Mouse (Mus musculus) midbrain, embryonic 16.5 days (tissue): ENCODE results near the gene Ralgds. TPM values are rescaled to one million over a fixed set of nuclear protein-coding genes. Genes with fewer than 3 reads are reported as not detected.

ENCODE experiments used
- ATAC-seq: fragments of 200-750 bp; cut with Nextera tagmentation; 2 replicates; pipeline ENCODE4 v1.8.0; 2017; ENCODE audit warnings: moderate TSS enrichment
- H3K27ac ChIP-seq: fragments of 300-500 bp; sonication (generic); 2 replicates; pipeline ENCODE4 v1.5.1; 2014; ENCODE audit warnings: mild to moderate bottlenecking, low read length, mixed read lengths
- H3K27me3 ChIP-seq: fragments of 300-500 bp; sonication (generic); 2 replicates; pipeline ENCODE4 v1.6.1; 2014; ENCODE audit warnings: low read depth, low read length, mixed read lengths; ENCODE audit not compliant: control insufficient read depth, insufficient read depth
- H3K36me3 ChIP-seq: fragments of 300-500 bp; sonication (generic); 2 replicates; pipeline ENCODE4 v1.6.1; 2014; ENCODE audit warnings: mild to moderate bottlenecking, low read length, moderate library complexity, mixed read lengths; ENCODE audit not compliant: control insufficient read depth, insufficient read depth
- H3K4me1 ChIP-seq: fragments of 300-500 bp; sonication (generic); 2 replicates; pipeline ENCODE4 v1.6.1; 2014; ENCODE audit warnings: mild to moderate bottlenecking, low read length, mixed read lengths; ENCODE audit not compliant: control insufficient read depth, insufficient read depth
- H3K4me2 ChIP-seq: fragments of 300-500 bp; sonication (generic); 2 replicates; pipeline ENCODE4 v1.6.1; 2014; ENCODE audit warnings: mild to moderate bottlenecking, low read length, mixed read lengths
- H3K4me3 ChIP-seq: fragments of 300-500 bp; sonication (generic); 2 replicates; pipeline ENCODE4 v1.5.1; 2014; ENCODE audit warnings: low read depth, mild to moderate bottlenecking, low read length, moderate library complexity, mixed read lengths
- H3K9ac ChIP-seq: fragments of 300-500 bp; sonication (generic); 2 replicates; pipeline ENCODE4 v1.6.1; 2014; ENCODE audit warnings: low read depth, low read length, mixed read lengths
- H3K9me3 ChIP-seq: fragments of 300-500 bp; sonication (generic); replicated peaks from 2 replicates; pipeline ENCODE4 v1.6.1; 2014; ENCODE audit warnings: mild to moderate bottlenecking, low read length, mixed read lengths; ENCODE audit not compliant: control insufficient read depth, poor library complexity, severe bottlenecking
- WGBS: fragments of 180-500 bp; shearing (Covaris S2); extraction: QIAGEN DNeasy Blood & Tissue Kit; methylation state at CpG from one replicate; pipeline ENCODE4 v1.1.7; 2014; 5-methylcytosine and 5-hydroxymethylcytosine counted together
- polyA plus RNA-seq: library from polyadenylated mRNA; unstranded; fragments of >200 nt; fragmentation: Nextera tagmentation; extraction: Ambion mirVana; gene quantifications from 2 replicates; pipeline ENCODE4 v1.2.1, GENCODE M21; 2015

The Ralgds gene
- polyA plus RNA-seq, 1 experiment from 2014 or later: 78.4 TPM

- peak overlapping the region; percentile 33 for H3K27ac ChIP-seq
- H3K36me3 ChIP-seq: no peaks in the 10 kb centered on the region
- WGBS: 46% methylated on average over 5 of the region's 5 CpGs
- no peak overlapping the region for H3K4me3 ChIP-seq
- H3K4me2 ChIP-seq: peak overlapping the region; percentile 34; the same call in 1 of the 2 replicates
- H3K9ac ChIP-seq: no peak overlapping the region
- ATAC-seq: no peak
- H3K4me1 ChIP-seq: peaks cover 60% of the 10 kb centered on the region
- H3K9me3 ChIP-seq: no peaks in the 10 kb centered on the region
- H3K27me3 ChIP-seq: no peaks in the 10 kb centered on the region
Observed at GRCm38 (mm10) chr2:28517206-28517909, 4.4 kb downstream of the Ralgds start.

- Histone ChIP-seq H3K4me3 (no peak overlapping the region), H3K27me3 (no peaks in the 10 kb centered on the region), H3K27ac (peak overlapping the region; percentile 33), H3K9ac (peak overlapping the region; percentile 27; the same call in 1 of the 2 replicates), H3K4me2 (peak overlapping the region; percentile 34; the same call in 1 of the 2 replicates), H3K36me3 (no peaks in the 10 kb centered on the region), H3K4me1 (peaks cover 60% of the 10 kb centered on the region), H3K9me3 (no peaks in the 10 kb centered on the region)
- ATAC-seq: peak; percentile 47
- 21% methylated on average over 2 of the region's 2 CpGs for WGBS
Observed at GRCm38 (mm10) chr2:28518231-28518630, 5.3 kb downstream of the Ralgds start.

- Histone ChIP-seq H3K27ac (no peak overlapping the region), H3K4me3 (no peak overlapping the region), H3K4me1 (peaks cover 64% of the 10 kb centered on the region), H3K9me3 (no peaks in the 10 kb centered on the region), H3K36me3 (no peaks in the 10 kb centered on the region), H3K4me2 (no peak overlapping the region), H3K27me3 (no peaks in the 10 kb centered on the region), H3K9ac (peak overlapping the region; percentile 2; the same call in 1 of the 2 replicates)
- ATAC-seq: no peak
- WGBS: 67% methylated on average over 5 of the region's 5 CpGs
Observed at GRCm38 (mm10) chr2:28520581-28520980, 7.7 kb downstream of the Ralgds start.

GRCm38 (mm10) chr2:28521571-28522151, 8.7 kb downstream of the Ralgds start:
- H3K36me3 ChIP-seq: no peaks in the 10 kb centered on the region
- peaks cover 62% of the 10 kb centered on the region for H3K4me1 ChIP-seq
- H3K4me2 ChIP-seq: no peak overlapping the region
- WGBS: 85% methylated on average over 6 of the region's 6 CpGs
- no peak overlapping the region for H3K27ac ChIP-seq
- ATAC-seq: no peak
- no peak overlapping the region for H3K4me3 ChIP-seq
- no peak overlapping the region for H3K9ac ChIP-seq
- H3K27me3 ChIP-seq: no peaks in the 10 kb centered on the region
- H3K9me3 ChIP-seq: no peaks in the 10 kb centered on the region

GRCm38 (mm10) chr2:28522166-28522565, 9.2 kb downstream of the Ralgds start:
- Histone ChIP-seq H3K4me2 (no peak overlapping the region), H3K4me1 (peaks cover 58% of the 10 kb centered on the region), H3K9me3 (no peaks in the 10 kb centered on the region), H3K27me3 (no peaks in the 10 kb centered on the region), H3K4me3 (no peak overlapping the region), H3K36me3 (no peaks in the 10 kb centered on the region), H3K9ac (no peak overlapping the region), H3K27ac (no peak overlapping the region)
- ATAC-seq: no peak
- 89% methylated on average over 4 of the region's 4 CpGs for WGBS

GRCm38 (mm10) chr2:28523643-28524117, 10.8 kb downstream of the Ralgds start:
- peaks cover 57% of the 10 kb centered on the region for H3K4me1 ChIP-seq
- H3K4me2 ChIP-seq: no peak overlapping the region
- ATAC-seq: peak; percentile 72
- H3K27ac ChIP-seq: 0 out of 2 replicates have a peak overlapping the region, but pooled peaks have one; percentile 30
- H3K9me3 ChIP-seq: no peaks in the 10 kb centered on the region
- no peak overlapping the region for H3K4me3 ChIP-seq
- H3K36me3 ChIP-seq: no peaks in the 10 kb centered on the region
- H3K27me3 ChIP-seq: no peaks in the 10 kb centered on the region
- no peak overlapping the region for H3K9ac ChIP-seq
- WGBS: 8% methylated on average over 5 of the region's 5 CpGs

- no peak overlapping the region for H3K4me2 ChIP-seq
- H3K9me3 ChIP-seq: no peaks in the 10 kb centered on the region
- peaks cover 55% of the 10 kb centered on the region for H3K4me1 ChIP-seq
- no peaks in the 10 kb centered on the region for H3K27me3 ChIP-seq
- peak overlapping the region; percentile 72; the same call in 1 of the 2 replicates for H3K27ac ChIP-seq
- no peaks in the 10 kb centered on the region for H3K36me3 ChIP-seq
- no peak overlapping the region for H3K4me3 ChIP-seq
- ATAC-seq: no peak
- 74% methylated on average over 10 of the region's 10 CpGs for WGBS
- H3K9ac ChIP-seq: no peak overlapping the region
Observed at GRCm38 (mm10) chr2:28524406-28524805, 11.5 kb downstream of the Ralgds start.

- ATAC-seq: peak; percentile 13; the same call in 1 of the 2 replicates
- Histone ChIP-seq H3K9me3 (no peaks in the 10 kb centered on the region), H3K4me2 (peak overlapping the region; percentile 23; the same call in 1 of the 2 replicates), H3K36me3 (no peaks in the 10 kb centered on the region), H3K4me3 (no peak overlapping the region), H3K27ac (peak overlapping the region; percentile 72), H3K27me3 (no peaks in the 10 kb centered on the region), H3K9ac (peak overlapping the region; percentile 22), H3K4me1 (peaks cover 57% of the 10 kb centered on the region)
- WGBS: 9% methylated on average over 11 of the region's 11 CpGs
Observed at GRCm38 (mm10) chr2:28525219-28525942, 12.5 kb downstream of the Ralgds start.
